Mouse (Mus musculus): ENCODE measurements around the gene Adgrg1.

DNA sequence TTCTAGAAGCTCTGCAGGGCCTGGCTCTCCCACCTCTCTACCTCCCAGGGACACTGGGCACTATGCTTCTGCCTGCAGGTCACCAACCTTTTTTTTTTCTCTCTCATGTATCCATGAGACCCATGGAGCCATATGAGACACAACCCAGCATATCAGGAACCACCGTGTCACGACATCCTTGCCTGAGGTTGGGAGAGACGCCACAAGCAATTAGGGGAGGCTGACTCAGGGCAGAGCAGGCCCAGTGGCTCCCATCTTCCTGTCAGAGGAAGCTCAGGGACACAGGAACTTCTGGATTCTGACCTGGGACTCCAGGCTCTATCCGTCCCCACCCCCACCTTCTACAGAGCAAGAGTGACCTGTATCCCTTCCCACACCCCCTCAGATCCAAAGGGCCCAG lies 41.3 kb downstream of the Adgrg1 start:
- TF ChIP-seq EP300 (IDR thresholded peaks at IDR 0.05; ENCODE audit: low read depth), result no peak
- TF ChIP-seq CTCF (IDR thresholded peaks at IDR 0.05; ENCODE audit: low read depth), result no peak

Measured in liver, embryonic 14.5 days (tissue).